Mouse (Mus musculus): Measurements from ENCODE around the gene Grap.
A peak's percentile ranks its signal among the peaks of the same experiment; 100 is the strongest.

Grap gene

DNA sequence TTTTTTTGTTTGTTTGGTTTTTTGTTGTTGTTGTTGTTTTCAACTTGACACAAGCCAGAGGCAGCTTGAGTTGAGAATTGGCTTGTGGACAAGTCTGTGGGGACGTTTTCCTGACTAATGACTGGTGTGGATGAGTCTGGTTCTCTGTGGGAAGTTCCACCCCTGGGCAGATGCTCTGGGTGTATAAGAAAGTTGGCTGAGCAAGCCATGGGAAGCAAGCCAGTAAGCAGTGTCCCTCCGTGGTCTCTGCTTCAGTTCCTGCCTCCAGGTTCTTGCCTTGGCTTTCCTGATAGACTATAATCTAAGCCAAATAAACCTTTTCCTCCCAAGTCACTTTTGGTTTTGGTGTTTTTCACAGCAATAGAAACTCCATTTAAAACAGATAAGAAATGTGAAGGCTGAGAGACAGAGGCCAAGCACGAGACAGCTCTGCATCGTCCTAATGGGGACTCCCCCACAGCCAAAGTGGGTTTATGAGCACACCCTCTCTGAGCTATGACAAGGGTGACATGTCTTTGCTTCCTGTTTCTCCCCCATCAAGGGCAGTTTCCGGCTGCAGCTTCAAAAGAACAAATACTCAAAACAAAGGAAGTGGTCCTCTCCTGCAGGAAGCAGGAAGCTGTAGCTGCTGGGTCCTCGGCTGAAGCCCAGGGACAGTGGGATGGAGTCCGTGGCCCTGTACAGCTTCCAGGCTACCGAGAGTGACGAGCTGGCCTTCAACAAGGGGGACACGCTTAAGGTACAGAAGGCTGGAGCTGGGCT is at the start of gene Grap:
Gene Grap (plus strand): TSS at position 580 of the 762 bp plus-strand sequence.
- Histone ChIP-seq H3K27me3 (ENCODE audit: control insufficient read depth, insufficient read depth, low read length, poor library complexity, severe bottlenecking) (no peaks in the 10 kb centered on the region), H3K36me3 (ENCODE audit: control insufficient read depth, insufficient read depth, low read length, poor library complexity, severe bottlenecking) (peaks cover 2% of the 10 kb centered on the region)
- DNase-seq (ENCODE audit: low read depth, low spot score): peak; percentile 93

DNA sequence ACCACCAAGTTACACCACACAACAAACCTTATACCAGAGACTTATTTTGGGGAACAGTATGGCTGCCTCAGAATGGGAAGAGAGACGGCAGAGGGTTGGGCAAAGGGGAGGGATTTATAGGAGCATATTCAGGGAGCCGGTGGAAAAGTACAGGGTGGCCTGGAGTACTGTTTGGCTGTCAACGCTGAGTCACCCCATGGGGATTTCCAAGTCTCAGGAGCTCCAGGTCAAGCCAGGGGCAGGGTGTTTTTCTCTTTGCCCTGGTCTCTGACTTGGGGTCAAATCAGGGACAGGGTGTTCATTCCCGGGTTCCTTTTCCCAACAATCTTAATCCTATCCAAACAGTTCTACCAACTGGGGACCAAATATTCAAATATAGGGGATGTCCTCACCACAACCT is 45.0 kb upstream of the Grap start:
- Histone ChIP-seq H3K27me3 (ENCODE audit: control insufficient read depth, insufficient read depth, low read length, poor library complexity, severe bottlenecking) (no peaks in the 10 kb centered on the region), H3K36me3 (ENCODE audit: control insufficient read depth, insufficient read depth, low read length, poor library complexity, severe bottlenecking) (no peaks in the 10 kb centered on the region)
- DNase-seq (ENCODE audit: low read depth, low spot score): no peak

- no peak for DNase-seq (ENCODE audit: low read depth, low spot score)
- Histone ChIP-seq H3K36me3 (ENCODE audit: control insufficient read depth, insufficient read depth, low read length, poor library complexity, severe bottlenecking) (no peaks in the 10 kb centered on the region), H3K27me3 (ENCODE audit: control insufficient read depth, insufficient read depth, low read length, poor library complexity, severe bottlenecking) (peaks cover 3% of the 10 kb centered on the region; the same call in 1 of the 2 replicates)
Measured at GRCm38 (mm10) chr11:61611197-61611596, 41.9 kb upstream of the Grap start.

GRCm38 (mm10) chr11:61612116-61612635 is 40.9 kb upstream of the Grap start:
- H3K27me3 ChIP-seq (ENCODE audit: control insufficient read depth, insufficient read depth, low read length, poor library complexity, severe bottlenecking): peaks cover 4% of the 10 kb centered on the region; the same call in 1 of the 2 replicates
- H3K36me3 ChIP-seq (ENCODE audit: control insufficient read depth, insufficient read depth, low read length, poor library complexity, severe bottlenecking): no peaks in the 10 kb centered on the region
- DNase-seq (ENCODE audit: low read depth, low spot score): no peak

DNA sequence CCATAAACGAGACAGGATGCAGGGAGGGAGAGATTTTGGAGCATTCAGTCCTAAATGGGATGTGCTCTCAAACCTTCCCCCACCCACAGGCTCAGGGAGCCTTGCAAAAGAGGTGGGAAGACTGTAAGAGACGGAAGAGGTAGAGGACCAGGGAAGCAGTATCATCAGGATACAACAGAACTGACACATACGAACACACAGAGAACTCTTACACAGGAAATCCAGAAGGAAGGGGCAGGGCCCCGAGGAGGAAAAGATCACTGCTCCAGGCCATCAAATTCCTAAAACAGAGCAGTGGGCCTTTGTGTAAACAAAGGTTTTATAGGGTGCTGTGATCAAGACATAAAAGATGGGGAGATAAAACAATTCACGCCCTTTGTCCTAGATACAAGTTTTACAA is 38.7 kb upstream of the Grap start:
- no peak for DNase-seq (ENCODE audit: low read depth, low spot score)
- H3K27me3 ChIP-seq (ENCODE audit: control insufficient read depth, insufficient read depth, low read length, poor library complexity, severe bottlenecking): peaks cover 4% of the 10 kb centered on the region
- no peaks in the 10 kb centered on the region for H3K36me3 ChIP-seq (ENCODE audit: control insufficient read depth, insufficient read depth, low read length, poor library complexity, severe bottlenecking)

DNA sequence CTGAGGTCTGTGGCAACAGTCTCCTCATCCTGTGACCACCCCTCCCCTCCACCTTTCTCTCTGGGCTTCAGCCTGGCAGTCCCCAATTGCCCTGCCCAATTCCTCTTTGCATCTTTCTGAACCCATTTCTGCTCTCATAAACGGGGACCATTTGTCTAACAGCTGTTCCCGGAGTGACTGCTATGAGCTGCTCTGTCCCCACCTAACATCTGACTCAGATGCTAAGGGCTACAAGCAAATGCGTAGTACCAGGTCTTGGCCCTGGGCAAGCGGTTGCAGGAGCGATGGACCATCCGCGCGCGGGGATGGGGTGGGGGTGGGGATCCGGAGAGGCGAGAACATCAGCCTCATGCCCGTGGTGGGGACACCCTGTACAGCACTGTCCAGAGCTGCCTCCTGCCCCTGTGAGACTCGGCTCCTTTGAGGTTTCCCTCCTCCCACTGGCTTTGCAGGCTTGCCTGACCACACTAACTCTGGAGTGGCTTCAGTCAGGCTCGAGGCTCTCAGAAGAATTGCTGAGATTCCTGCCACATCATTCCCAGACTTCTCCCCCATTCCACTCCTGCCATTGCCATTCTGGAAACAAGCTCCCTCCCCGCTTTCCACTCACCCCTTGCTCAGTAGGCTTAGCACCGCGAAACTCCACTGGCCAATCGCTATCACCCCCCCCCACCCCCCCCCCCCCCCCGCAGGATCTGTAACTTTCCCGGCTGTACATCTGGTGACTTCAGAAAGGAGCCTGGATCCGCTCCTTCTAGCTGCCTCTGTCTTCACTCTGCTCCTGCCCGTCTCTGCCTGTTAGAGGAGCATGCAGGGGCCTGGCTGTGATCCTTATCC is 37.2 kb upstream of the Grap start:
- DNase-seq (ENCODE audit: low read depth, low spot score): no peak

DNA sequence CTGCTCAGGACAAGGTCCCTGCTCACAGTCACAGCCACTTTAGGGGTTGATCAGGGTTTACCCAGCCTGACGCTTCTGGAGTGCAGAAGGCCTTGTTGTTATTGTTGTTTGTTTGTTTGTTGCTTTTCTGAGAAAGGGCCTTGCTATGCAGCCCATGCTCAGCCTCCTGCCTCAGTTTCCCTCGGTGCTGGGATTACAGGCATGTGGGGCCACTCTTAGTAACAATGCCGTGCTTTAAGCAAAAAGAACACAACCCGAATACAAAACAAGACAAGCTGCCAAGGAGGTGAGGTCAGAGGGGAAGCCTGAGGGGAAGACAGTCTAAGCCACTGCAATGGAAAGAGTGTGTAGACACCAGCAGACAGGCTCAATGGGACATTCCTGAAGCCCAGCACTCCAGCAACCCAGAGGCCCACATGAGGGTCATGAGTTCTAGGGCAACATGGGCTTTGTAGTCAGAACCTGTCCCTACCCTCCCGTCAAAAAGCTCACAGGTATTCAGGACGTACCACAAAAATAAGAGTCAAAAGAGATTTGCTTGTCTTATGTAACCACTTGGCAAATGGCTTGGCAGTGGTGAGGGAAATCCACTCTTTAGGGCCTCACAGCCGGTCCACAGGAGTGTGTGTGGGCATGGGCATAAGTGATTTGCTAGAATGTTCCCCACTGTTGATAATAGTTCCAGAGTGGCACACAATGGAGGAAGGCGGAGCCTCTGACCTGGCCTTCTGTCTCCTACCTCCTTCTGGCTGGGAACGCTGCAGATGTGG is 36.4 kb upstream of the Grap start:
- no peak for DNase-seq (ENCODE audit: low read depth, low spot score)
- Histone ChIP-seq H3K36me3 (ENCODE audit: control insufficient read depth, insufficient read depth, low read length, poor library complexity, severe bottlenecking) (no peaks in the 10 kb centered on the region), H3K27me3 (ENCODE audit: control insufficient read depth, insufficient read depth, low read length, poor library complexity, severe bottlenecking) (peaks cover 4% of the 10 kb centered on the region)

More for the DNA sequence above, 37.2 kb upstream of the Grap start:
- H3K27me3 ChIP-seq (ENCODE audit: control insufficient read depth, insufficient read depth, low read length, poor library complexity, severe bottlenecking): peaks cover 4% of the 10 kb centered on the region
- no peaks in the 10 kb centered on the region for H3K36me3 ChIP-seq (ENCODE audit: control insufficient read depth, insufficient read depth, low read length, poor library complexity, severe bottlenecking)

GRCm38 (mm10) chr11:61617293-61617975 is 35.6 kb upstream of the Grap start:
- Histone ChIP-seq H3K36me3 (ENCODE audit: control insufficient read depth, insufficient read depth, low read length, poor library complexity, severe bottlenecking) (no peaks in the 10 kb centered on the region), H3K27me3 (ENCODE audit: control insufficient read depth, insufficient read depth, low read length, poor library complexity, severe bottlenecking) (peaks cover 4% of the 10 kb centered on the region)
- no peak for DNase-seq (ENCODE audit: low read depth, low spot score)

GRCm38 (mm10) chr11:61618131-61618530 is 34.9 kb upstream of the Grap start:
- no peak for DNase-seq (ENCODE audit: low read depth, low spot score)
- H3K27me3 ChIP-seq (ENCODE audit: control insufficient read depth, insufficient read depth, low read length, poor library complexity, severe bottlenecking): peaks cover 4% of the 10 kb centered on the region
- no peaks in the 10 kb centered on the region for H3K36me3 ChIP-seq (ENCODE audit: control insufficient read depth, insufficient read depth, low read length, poor library complexity, severe bottlenecking)

GRCm38 (mm10) chr11:61618571-61618970 is 34.5 kb upstream of the Grap start:
- no peak for DNase-seq (ENCODE audit: low read depth, low spot score)
- H3K27me3 ChIP-seq (ENCODE audit: control insufficient read depth, insufficient read depth, low read length, poor library complexity, severe bottlenecking): peaks cover 4% of the 10 kb centered on the region
- H3K36me3 ChIP-seq (ENCODE audit: control insufficient read depth, insufficient read depth, low read length, poor library complexity, severe bottlenecking): no peaks in the 10 kb centered on the region

- no peak for DNase-seq (ENCODE audit: low read depth, low spot score)
- Histone ChIP-seq H3K36me3 (ENCODE audit: control insufficient read depth, insufficient read depth, low read length, poor library complexity, severe bottlenecking) (no peaks in the 10 kb centered on the region), H3K27me3 (ENCODE audit: control insufficient read depth, insufficient read depth, low read length, poor library complexity, severe bottlenecking) (peaks cover 4% of the 10 kb centered on the region)
Measured at GRCm38 (mm10) chr11:61619356-61619755, 33.7 kb upstream of the Grap start.

- no peak for DNase-seq (ENCODE audit: low read depth, low spot score)
- Histone ChIP-seq H3K36me3 (ENCODE audit: control insufficient read depth, insufficient read depth, low read length, poor library complexity, severe bottlenecking) (no peaks in the 10 kb centered on the region), H3K27me3 (ENCODE audit: control insufficient read depth, insufficient read depth, low read length, poor library complexity, severe bottlenecking) (peaks cover 4% of the 10 kb centered on the region)
Measured at GRCm38 (mm10) chr11:61619791-61620241, 33.2 kb upstream of the Grap start.

- DNase-seq (ENCODE audit: low read depth, low spot score): peak; percentile 79
- Histone ChIP-seq H3K36me3 (ENCODE audit: control insufficient read depth, insufficient read depth, low read length, poor library complexity, severe bottlenecking) (no peaks in the 10 kb centered on the region), H3K27me3 (ENCODE audit: control insufficient read depth, insufficient read depth, low read length, poor library complexity, severe bottlenecking) (peaks cover 4% of the 10 kb centered on the region)
Measured at GRCm38 (mm10) chr11:61620254-61620670, 32.8 kb upstream of the Grap start.

GRCm38 (mm10) chr11:61620762-61621161 is 32.3 kb upstream of the Grap start:
- H3K36me3 ChIP-seq (ENCODE audit: control insufficient read depth, insufficient read depth, low read length, poor library complexity, severe bottlenecking): no peaks in the 10 kb centered on the region
- DNase-seq (ENCODE audit: low read depth, low spot score): no peak
- H3K27me3 ChIP-seq (ENCODE audit: control insufficient read depth, insufficient read depth, low read length, poor library complexity, severe bottlenecking): peaks cover 4% of the 10 kb centered on the region
